Mouse (Mus musculus) C2C12 (cell line): ENCODE results near the gene Myo1b. TPM values are rescaled to one million over a fixed set of nuclear protein-coding genes. Genes with fewer than 3 reads are reported as not detected.

Experiments used
- H3K27me3 ChIP-seq: one replicate; pipeline ENCODE4 v1.6.1; 2011; ENCODE audit not compliant: control insufficient read depth, insufficient read depth, insufficient read length
- H3K36me3 ChIP-seq: one replicate; pipeline ENCODE4 v1.6.1; 2011; ENCODE audit not compliant: control insufficient read depth, insufficient read depth
- H3K4me3 ChIP-seq: one replicate; pipeline ENCODE4 v1.5.1; 2011; ENCODE audit warnings: mild to moderate bottlenecking, control low read depth; ENCODE audit not compliant: poor library complexity, insufficient read depth, severe bottlenecking
- H3K79me2 ChIP-seq: one replicate; pipeline ENCODE4 v1.6.1; 2011; ENCODE audit not compliant: control insufficient read depth, insufficient read depth
- H3K79me3 ChIP-seq: one replicate; pipeline ENCODE4 v1.6.1; 2011; ENCODE audit warnings: low read depth, control low read depth
- H3ac ChIP-seq: one replicate; pipeline ENCODE3; 2011; ENCODE audit warnings: low read depth; ENCODE audit not compliant: control insufficient read depth, insufficient read length
- CEBPB ChIP-seq: IDR thresholded peaks from one replicate; pipeline ENCODE4 v1.6.1; 2011; ENCODE audit warnings: low read depth, mild to moderate bottlenecking, control low read depth, moderate library complexity
- CTCF ChIP-seq: IDR thresholded peaks from one replicate; pipeline ENCODE4 v1.5.1; 2011; ENCODE audit not compliant: control insufficient read depth, insufficient read depth, insufficient read length
- FOSL1 ChIP-seq: IDR thresholded peaks from one replicate; pipeline ENCODE4 v1.8.0; 2011; ENCODE audit warnings: mild to moderate bottlenecking, low read length; ENCODE audit not compliant: poor library complexity, insufficient read depth, severe bottlenecking
- MAX ChIP-seq: IDR thresholded peaks from one replicate; pipeline ENCODE4 v1.6.1; 2011; ENCODE audit warnings: mild to moderate bottlenecking, control low read depth
- MYOD1 ChIP-seq: IDR thresholded peaks from one replicate; pipeline ENCODE4 v1.6.1; 2011; ENCODE audit warnings: low read depth; ENCODE audit not compliant: control insufficient read depth, insufficient read length
- MYOG ChIP-seq: IDR thresholded peaks from one replicate; pipeline ENCODE4 v1.6.1; 2011; ENCODE audit not compliant: control insufficient read depth, insufficient read length; ENCODE audit errors: extremely low read depth
- USF1 ChIP-seq: IDR thresholded peaks from one replicate; pipeline ENCODE4 v1.6.1; 2011; ENCODE audit warnings: low read depth, mild to moderate bottlenecking, control low read depth, moderate library complexity
- polyA plus RNA-seq: library from polyadenylated mRNA; unstranded; fragments of >200 nt; fragmentation: generic; extraction: Trizol; gene quantifications from one replicate; pipeline ENCODE4 v1.2.1, GENCODE M21; 2012; ENCODE audit warnings: missing spikeins

The Myo1b gene
- polyA plus RNA-seq, 1 experiment = 2.9 TPM

GRCm38 (mm10) chr1:51883211-51883610 lies 32.7 kb downstream of the Myo1b start:
- Histone ChIP-seq H3ac (no peak overlapping the region), H3K79me3 (peaks cover under 1% of the 10 kb centered on the region), H3K36me3 (no peaks in the 10 kb centered on the region), H3K79me2 (no peaks in the 10 kb centered on the region), H3K4me3 (no peak overlapping the region), H3K27me3 (no peaks in the 10 kb centered on the region)
- no peak for TF ChIP-seq MYOD1
- TF ChIP-seq CTCF = no peak
- TF ChIP-seq FOSL1 = no peak
- no peak for TF ChIP-seq MYOG

GRCm38 (mm10) chr1:51882752-51883151 lies 33.1 kb downstream of the Myo1b start:
- TF ChIP-seq MYOG (no peak), MYOD1 (no peak), CTCF (no peak), USF1 (no peak), FOSL1 (no peak), MAX (no peak), CEBPB (no peak)
- Histone ChIP-seq H3K36me3 (no peaks in the 10 kb centered on the region), H3K27me3 (no peaks in the 10 kb centered on the region), H3K79me2 (no peaks in the 10 kb centered on the region), H3K79me3 (peaks cover 2% of the 10 kb centered on the region), H3ac (no peak overlapping the region), H3K4me3 (no peak overlapping the region)

GRCm38 (mm10) chr1:51879927-51880814 lies 35.7 kb downstream of the Myo1b start:
- no peak for TF ChIP-seq USF1
- no peak for TF ChIP-seq MAX
- TF ChIP-seq CTCF = no peak
- no peak for TF ChIP-seq CEBPB
- no peak for TF ChIP-seq FOSL1
- TF ChIP-seq MYOD1 = no peak
- TF ChIP-seq MYOG = no peak
- Histone ChIP-seq H3K79me2 (no peaks in the 10 kb centered on the region), H3K36me3 (no peaks in the 10 kb centered on the region), H3ac (no peak overlapping the region), H3K4me3 (no peak overlapping the region), H3K79me3 (peaks cover 2% of the 10 kb centered on the region), H3K27me3 (no peaks in the 10 kb centered on the region)

GRCm38 (mm10) chr1:51879333-51879770 lies 36.5 kb downstream of the Myo1b start:
- TF ChIP-seq MAX = no peak
- no peak for TF ChIP-seq MYOG
- TF ChIP-seq CEBPB = no peak
- TF ChIP-seq FOSL1 = no peak
- no peak for TF ChIP-seq USF1
- no peak for TF ChIP-seq CTCF
- TF ChIP-seq MYOD1 = no peak
- no peak overlapping the region for H3K4me3 ChIP-seq
- no peaks in the 10 kb centered on the region for H3K27me3 ChIP-seq
- no peaks in the 10 kb centered on the region for H3K79me2 ChIP-seq
- H3K79me3 ChIP-seq = peaks cover 2% of the 10 kb centered on the region
- no peaks in the 10 kb centered on the region for H3K36me3 ChIP-seq
- no peak overlapping the region for H3ac ChIP-seq

- no peak overlapping the region for H3K4me3 ChIP-seq
- H3ac ChIP-seq = no peak overlapping the region
- H3K79me2 ChIP-seq = no peaks in the 10 kb centered on the region
- no peaks in the 10 kb centered on the region for H3K36me3 ChIP-seq
- no peaks in the 10 kb centered on the region for H3K27me3 ChIP-seq
- H3K79me3 ChIP-seq = peaks cover 2% of the 10 kb centered on the region
- TF ChIP-seq MYOG (no peak), CEBPB (no peak), USF1 (no peak), MYOD1 (no peak), FOSL1 (no peak), CTCF (no peak), MAX (no peak)
Observed at GRCm38 (mm10) chr1:51875462-51876225, 40.2 kb downstream of the Myo1b start.
